Mouse (Mus musculus): ENCODE measurements around the gene Gtf2h5. TPM values are rescaled to one million over a fixed set of nuclear protein-coding genes. Genes with fewer than 3 reads are reported as not detected.
A peak's percentile ranks its signal among the peaks of the same experiment; 100 is the strongest.

Gtf2h5 gene
- polyA plus RNA-seq, 2 experiments, result 73.0 to 176 TPM

DNA sequence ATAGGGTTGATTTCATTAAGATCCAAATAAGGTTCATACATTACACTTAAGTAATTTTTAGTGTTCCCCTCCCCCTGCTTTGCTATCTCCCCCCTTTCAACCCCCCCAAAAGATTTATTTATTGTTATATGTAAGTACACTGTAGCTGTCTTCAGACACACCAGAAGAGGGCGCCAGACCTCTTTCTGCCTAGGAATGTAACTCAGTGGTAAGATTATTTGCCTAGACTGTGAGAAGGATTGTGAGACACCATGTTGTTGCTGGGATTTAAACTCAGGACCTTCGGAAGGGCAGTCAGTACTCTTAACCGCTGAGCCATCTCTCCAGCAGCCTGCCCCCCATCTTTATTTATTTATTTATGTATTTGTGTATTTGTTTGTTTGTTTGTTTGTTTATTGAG, 31.4 kb downstream of the Gtf2h5 start:
- WGBS, result 81% methylated on average over 3 of the region's 3 CpGs
- Histone ChIP-seq H3K9me3 (ENCODE audit: control insufficient read depth, low read length) (no peaks in the 10 kb centered on the region), H3K36me3 (ENCODE audit: control insufficient read depth, insufficient read depth, low read length) (peaks cover 11% of the 10 kb centered on the region)

DNA sequence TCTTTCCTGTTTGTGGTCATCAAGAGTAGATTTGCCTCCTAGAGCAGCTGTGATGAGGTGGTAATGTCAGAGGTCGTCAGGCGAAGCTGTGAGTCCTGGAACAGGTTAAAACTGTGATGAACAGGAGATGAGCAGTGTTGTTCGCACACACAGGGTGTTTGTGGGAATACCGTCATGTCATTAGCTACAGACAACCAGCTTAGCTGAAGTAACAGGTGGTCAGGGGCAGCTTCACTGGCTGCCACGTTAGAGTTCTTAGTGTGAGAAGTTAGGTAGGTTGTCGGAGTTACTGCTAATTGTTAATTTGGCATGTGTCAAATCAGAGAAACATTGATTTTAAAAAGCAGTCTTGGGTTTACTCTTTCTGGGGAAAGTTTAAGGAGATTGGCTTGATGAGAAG, 34.1 kb downstream of the Gtf2h5 start:
- Histone ChIP-seq H3K36me3 (ENCODE audit: control insufficient read depth, insufficient read depth, low read length) (peaks cover 15% of the 10 kb centered on the region), H3K4me2 (replicated peaks; ENCODE audit: low read depth, low read length, severe bottlenecking) (no peak overlapping the region), H3K4me3 (replicated peaks; ENCODE audit: low read length) (no peak overlapping the region), H3K4me1 (ENCODE audit: control insufficient read depth, insufficient read depth, low read length) (peaks cover 12% of the 10 kb centered on the region), H3K27ac (replicated peaks; ENCODE audit: low read depth, low read length) (no peak overlapping the region), H3K9me3 (ENCODE audit: control insufficient read depth, low read length) (no peaks in the 10 kb centered on the region), H3K27me3 (ENCODE audit: control insufficient read depth, insufficient read depth, low read length) (no peaks in the 10 kb centered on the region), H3K9ac (ENCODE audit: low read depth, low read length, severe bottlenecking) (no peak overlapping the region)
- no peak for DNase-seq (ENCODE audit: low spot score)
- TF ChIP-seq POLR2A (IDR thresholded peaks at IDR 0.05; ENCODE audit: borderline replicate concordance, extremely low read depth, insufficient read depth, insufficient read length), result no peak
- ATAC-seq (ENCODE audit: low FRiP score, low read depth), result no peak
- 84% methylated on average over 6 of the region's 6 CpGs for WGBS

More for the DNA sequence above, 31.4 kb downstream of the Gtf2h5 start:
- H3K27me3 ChIP-seq (ENCODE audit: control insufficient read depth, insufficient read depth, low read length), result no peaks in the 10 kb centered on the region
- H3K27ac ChIP-seq (replicated peaks; ENCODE audit: low read depth, low read length), result no peak overlapping the region
- no peak overlapping the region for H3K4me2 ChIP-seq (replicated peaks; ENCODE audit: low read depth, low read length, severe bottlenecking)
- H3K4me3 ChIP-seq (replicated peaks; ENCODE audit: low read length), result no peak overlapping the region
- DNase-seq (ENCODE audit: low spot score) (no peak), ATAC-seq (ENCODE audit: low FRiP score, low read depth) (no peak)
- TF ChIP-seq POLR2A (IDR thresholded peaks at IDR 0.05; ENCODE audit: borderline replicate concordance, extremely low read depth, insufficient read depth, insufficient read length), result no peak
- H3K9ac ChIP-seq (ENCODE audit: low read depth, low read length, severe bottlenecking), result no peak overlapping the region
- H3K4me1 ChIP-seq (ENCODE audit: control insufficient read depth, insufficient read depth, low read length), result peaks cover 14% of the 10 kb centered on the region

DNA sequence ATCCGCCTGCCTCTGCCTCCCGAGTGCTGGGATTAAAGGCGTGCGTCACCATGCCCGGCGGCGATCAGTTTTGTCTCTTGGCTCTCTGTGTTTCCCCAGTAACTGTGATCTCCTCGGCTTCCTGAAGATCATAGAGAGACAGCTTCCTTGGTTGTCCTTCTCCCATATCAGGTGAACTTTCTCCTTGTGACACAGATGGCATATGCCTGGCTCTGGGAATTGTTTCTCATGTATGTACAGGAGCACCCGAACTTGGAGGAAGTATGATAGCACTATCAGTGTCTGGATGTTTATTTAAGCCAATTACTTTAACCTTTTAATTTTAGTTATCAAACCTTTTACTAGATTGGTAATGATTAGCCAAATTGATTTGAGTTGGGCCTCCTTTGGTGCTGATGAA, 35.5 kb downstream of the Gtf2h5 start:
- H3K9me3 ChIP-seq (ENCODE audit: control insufficient read depth, low read length), result no peaks in the 10 kb centered on the region
- H3K4me3 ChIP-seq (replicated peaks; ENCODE audit: low read length), result no peak overlapping the region
- H3K27ac ChIP-seq (replicated peaks; ENCODE audit: low read depth, low read length), result no peak overlapping the region
- H3K4me2 ChIP-seq (replicated peaks; ENCODE audit: low read depth, low read length, severe bottlenecking), result no peak overlapping the region
- ATAC-seq (ENCODE audit: low FRiP score, low read depth) (no peak), DNase-seq (ENCODE audit: low spot score) (no peak)
- no peaks in the 10 kb centered on the region for H3K27me3 ChIP-seq (ENCODE audit: control insufficient read depth, insufficient read depth, low read length)
- 95% methylated on average over 9 of the region's 9 CpGs for WGBS
- no peak overlapping the region for H3K9ac ChIP-seq (ENCODE audit: low read depth, low read length, severe bottlenecking)
- TF ChIP-seq POLR2A (IDR thresholded peaks at IDR 0.05; ENCODE audit: borderline replicate concordance, extremely low read depth, insufficient read depth, insufficient read length), result no peak
- peaks cover 9% of the 10 kb centered on the region; the same call in 1 of the 2 replicates for H3K4me1 ChIP-seq (ENCODE audit: control insufficient read depth, insufficient read depth, low read length)
- H3K36me3 ChIP-seq (ENCODE audit: control insufficient read depth, insufficient read depth, low read length), result peaks cover 17% of the 10 kb centered on the region; the same call in 1 of the 2 replicates

DNA sequence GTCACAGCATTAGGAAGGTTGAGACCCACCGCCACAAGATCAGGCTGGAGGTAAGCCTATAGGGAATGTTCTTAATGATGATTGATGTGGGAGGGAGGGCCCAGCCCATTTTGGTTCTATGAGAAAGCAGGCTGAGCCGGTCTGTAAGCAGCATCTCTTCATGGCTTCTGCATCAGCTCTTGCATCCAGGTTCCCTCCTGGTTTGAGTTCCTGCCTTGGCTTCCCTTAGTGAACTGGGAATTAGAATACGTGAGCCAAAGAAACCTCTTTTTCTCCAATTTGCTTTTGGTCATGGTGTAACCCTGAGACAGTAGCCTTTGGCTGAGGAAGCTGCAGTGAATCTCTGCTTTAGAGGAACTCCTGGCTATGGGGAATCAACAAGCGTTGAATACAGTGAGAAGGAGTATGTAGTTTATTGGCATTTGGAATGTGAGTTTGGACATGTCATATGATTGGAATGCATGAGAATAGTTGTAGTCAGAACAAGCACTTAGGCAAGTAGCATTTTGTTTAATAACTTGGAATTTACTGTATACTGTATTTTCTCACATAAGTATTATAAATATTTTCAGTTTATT, 37.7 kb downstream of the Gtf2h5 start:
- H3K9ac ChIP-seq (ENCODE audit: low read depth, low read length, severe bottlenecking), result no peak overlapping the region
- peak; percentile 16 for DNase-seq (ENCODE audit: low spot score)
- no peak for TF ChIP-seq POLR2A (IDR thresholded peaks at IDR 0.05; ENCODE audit: borderline replicate concordance, extremely low read depth, insufficient read depth, insufficient read length)
- no peak overlapping the region for H3K4me3 ChIP-seq (replicated peaks; ENCODE audit: low read length)
- H3K27me3 ChIP-seq (ENCODE audit: control insufficient read depth, insufficient read depth, low read length), result no peaks in the 10 kb centered on the region
- H3K4me1 ChIP-seq (ENCODE audit: control insufficient read depth, insufficient read depth, low read length), result peaks cover 9% of the 10 kb centered on the region; the same call in 1 of the 2 replicates
- H3K9me3 ChIP-seq (ENCODE audit: control insufficient read depth, low read length), result no peaks in the 10 kb centered on the region
- H3K4me2 ChIP-seq (replicated peaks; ENCODE audit: low read depth, low read length, severe bottlenecking), result no peak overlapping the region
- 68% methylated on average over 4 of the region's 4 CpGs for WGBS
- H3K27ac ChIP-seq (replicated peaks; ENCODE audit: low read depth, low read length), result 0 out of 2 replicates have a peak overlapping the region, but pooled peaks have one; percentile 13
- ATAC-seq (ENCODE audit: low FRiP score, low read depth), result no peak
- peaks cover 16% of the 10 kb centered on the region for H3K36me3 ChIP-seq (ENCODE audit: control insufficient read depth, insufficient read depth, low read length)

DNA sequence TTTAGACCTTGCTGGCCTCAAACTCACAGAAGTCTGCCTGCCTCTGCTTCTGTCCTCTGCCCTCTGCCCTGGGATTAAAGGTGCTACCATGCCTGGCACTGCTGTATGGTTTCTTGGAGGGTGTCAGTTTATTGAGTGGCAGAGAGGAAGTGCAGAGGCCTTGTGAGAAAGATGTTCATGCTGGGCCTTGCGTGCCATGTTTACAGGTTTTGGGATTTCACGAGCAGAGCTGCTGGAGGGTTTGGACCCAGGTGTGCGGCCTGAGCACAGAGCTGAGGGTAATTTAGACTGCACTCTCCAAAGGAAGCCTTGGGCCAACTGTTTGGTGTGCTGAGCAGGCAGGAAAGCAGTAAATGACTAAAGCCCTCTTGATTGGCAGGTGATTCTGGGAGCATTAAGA, 38.3 kb downstream of the Gtf2h5 start:
- Histone ChIP-seq H3K4me2 (replicated peaks; ENCODE audit: low read depth, low read length, severe bottlenecking) (no peak overlapping the region), H3K9me3 (ENCODE audit: control insufficient read depth, low read length) (no peaks in the 10 kb centered on the region), H3K9ac (ENCODE audit: low read depth, low read length, severe bottlenecking) (no peak overlapping the region), H3K27me3 (ENCODE audit: control insufficient read depth, insufficient read depth, low read length) (no peaks in the 10 kb centered on the region), H3K4me3 (replicated peaks; ENCODE audit: low read length) (no peak overlapping the region), H3K27ac (replicated peaks; ENCODE audit: low read depth, low read length) (no peak overlapping the region), H3K4me1 (ENCODE audit: control insufficient read depth, insufficient read depth, low read length) (peaks cover 9% of the 10 kb centered on the region; the same call in 1 of the 2 replicates), H3K36me3 (ENCODE audit: control insufficient read depth, insufficient read depth, low read length) (peaks cover 22% of the 10 kb centered on the region)
- 41% methylated on average over 3 of the region's 3 CpGs for WGBS
- no peak for TF ChIP-seq POLR2A (IDR thresholded peaks at IDR 0.05; ENCODE audit: borderline replicate concordance, extremely low read depth, insufficient read depth, insufficient read length)
- DNase-seq (ENCODE audit: low spot score) (no peak), ATAC-seq (ENCODE audit: low FRiP score, low read depth) (no peak)
